Mouse (Mus musculus): Measurements from ENCODE around the gene Hnrnpl. TPM values are rescaled to one million over a fixed set of nuclear protein-coding genes. Genes with fewer than 3 reads are reported as not detected.

Hnrnpl gene
- polyA plus RNA-seq, 1 experiment from 2014 or later: 312 TPM

GRCm38 (mm10) chr7:28819571-28819970, 11.2 kb downstream of the Hnrnpl start:
- H3K27ac ChIP-seq (ENCODE audit: low read depth, low read length): peak overlapping the region; percentile 66
- 0 out of 2 replicates have a peak overlapping the region, but pooled peaks have one; percentile 2 for H3K9ac ChIP-seq (ENCODE audit: low read depth, low read length)
- no peaks in the 10 kb centered on the region for H3K27me3 ChIP-seq (ENCODE audit: control insufficient read depth, insufficient read depth, low read length)

GRCm38 (mm10) chr7:28820358-28821260, 12.3 kb downstream of the Hnrnpl start:
- peak; percentile 76 for ATAC-seq (ENCODE audit: low FRiP score)
- Histone ChIP-seq H3K4me1 (replicated peaks; ENCODE audit: control insufficient read depth, insufficient read depth, low read length) (peaks cover 21% of the 10 kb centered on the region), H3K27me3 (ENCODE audit: control insufficient read depth, insufficient read depth, low read length) (no peaks in the 10 kb centered on the region), H3K4me3 (ENCODE audit: low read depth, low read length) (no peak overlapping the region), H3K9ac (ENCODE audit: low read depth, low read length) (no peak overlapping the region), H3K9me3 (ENCODE audit: control insufficient read depth, low read length) (no peaks in the 10 kb centered on the region), H3K4me2 (replicated peaks; ENCODE audit: low read depth, low read length) (no peak overlapping the region), H3K36me3 (ENCODE audit: control insufficient read depth, insufficient read depth, low read length) (peaks cover 40% of the 10 kb centered on the region), H3K27ac (ENCODE audit: low read depth, low read length) (peak overlapping the region; percentile 66)
- DNase-seq (ENCODE audit: low spot score): peak; percentile 72
- 42% methylated on average over 12 of the region's 12 CpGs for WGBS

More at GRCm38 (mm10) chr7:28819571-28819970, 11.2 kb downstream of the Hnrnpl start:
- peaks cover 21% of the 10 kb centered on the region for H3K4me1 ChIP-seq (replicated peaks; ENCODE audit: control insufficient read depth, insufficient read depth, low read length)
- ATAC-seq (ENCODE audit: low FRiP score): no peak
- H3K4me2 ChIP-seq (replicated peaks; ENCODE audit: low read depth, low read length): 0 out of 2 replicates have a peak overlapping the region, but pooled peaks have one; percentile 4
- DNase-seq (ENCODE audit: low spot score): no peak
- H3K9me3 ChIP-seq (ENCODE audit: control insufficient read depth, low read length): no peaks in the 10 kb centered on the region
- peaks cover 49% of the 10 kb centered on the region for H3K36me3 ChIP-seq (ENCODE audit: control insufficient read depth, insufficient read depth, low read length)
- no peak overlapping the region for H3K4me3 ChIP-seq (ENCODE audit: low read depth, low read length)
- WGBS: 74% methylated on average over 4 of the region's 4 CpGs

- no peak for ATAC-seq (ENCODE audit: low FRiP score)
- Histone ChIP-seq H3K27ac (ENCODE audit: low read depth, low read length) (peak overlapping the region; percentile 66), H3K4me2 (replicated peaks; ENCODE audit: low read depth, low read length) (no peak overlapping the region), H3K4me3 (ENCODE audit: low read depth, low read length) (no peak overlapping the region), H3K9me3 (ENCODE audit: control insufficient read depth, low read length) (no peaks in the 10 kb centered on the region), H3K27me3 (ENCODE audit: control insufficient read depth, insufficient read depth, low read length) (no peaks in the 10 kb centered on the region), H3K9ac (ENCODE audit: low read depth, low read length) (no peak overlapping the region), H3K36me3 (ENCODE audit: control insufficient read depth, insufficient read depth, low read length) (peaks cover 35% of the 10 kb centered on the region), H3K4me1 (replicated peaks; ENCODE audit: control insufficient read depth, insufficient read depth, low read length) (peaks cover 18% of the 10 kb centered on the region)
- 71% methylated on average over 10 of the region's 10 CpGs for WGBS
- no peak for DNase-seq (ENCODE audit: low spot score)
These were observed 13.0 kb downstream of the Hnrnpl start for GRCm38 (mm10) chr7:28821261-28821831.

GRCm38 (mm10) chr7:28822556-28822955, 14.2 kb downstream of the Hnrnpl start:
- ATAC-seq (ENCODE audit: low FRiP score): no peak
- DNase-seq (ENCODE audit: low spot score): no peak
- H3K9me3 ChIP-seq (ENCODE audit: control insufficient read depth, low read length): no peaks in the 10 kb centered on the region
- H3K27me3 ChIP-seq (ENCODE audit: control insufficient read depth, insufficient read depth, low read length): no peaks in the 10 kb centered on the region
- H3K27ac ChIP-seq (ENCODE audit: low read depth, low read length): 0 out of 2 replicates have a peak overlapping the region, but pooled peaks have one; percentile 6
- peaks cover 16% of the 10 kb centered on the region for H3K4me1 ChIP-seq (replicated peaks; ENCODE audit: control insufficient read depth, insufficient read depth, low read length)
- H3K9ac ChIP-seq (ENCODE audit: low read depth, low read length): no peak overlapping the region
- H3K36me3 ChIP-seq (ENCODE audit: control insufficient read depth, insufficient read depth, low read length): peaks cover 27% of the 10 kb centered on the region
- WGBS: 68% methylated on average over 1 of the region's 1 CpGs
- H3K4me2 ChIP-seq (replicated peaks; ENCODE audit: low read depth, low read length): no peak overlapping the region
- H3K4me3 ChIP-seq (ENCODE audit: low read depth, low read length): no peak overlapping the region

GRCm38 (mm10) chr7:28822993-28823903, 14.9 kb downstream of the Hnrnpl start:
- ATAC-seq (ENCODE audit: low FRiP score): no peak

GRCm38 (mm10) chr7:28823932-28824331, 15.6 kb downstream of the Hnrnpl start:
- peaks cover 20% of the 10 kb centered on the region for H3K36me3 ChIP-seq (ENCODE audit: control insufficient read depth, insufficient read depth, low read length)
- peak overlapping the region; percentile 32; the same call in 1 of the 2 replicates for H3K27ac ChIP-seq (ENCODE audit: low read depth, low read length)
- WGBS: 69% methylated on average over 2 of the region's 2 CpGs
- DNase-seq (ENCODE audit: low spot score) (no peak), ATAC-seq (ENCODE audit: low FRiP score) (no peak)
- peaks cover 9% of the 10 kb centered on the region; the same call in 1 of the 2 replicates for H3K4me1 ChIP-seq (replicated peaks; ENCODE audit: control insufficient read depth, insufficient read depth, low read length)
- H3K4me3 ChIP-seq (ENCODE audit: low read depth, low read length): no peak overlapping the region
- no peaks in the 10 kb centered on the region for H3K27me3 ChIP-seq (ENCODE audit: control insufficient read depth, insufficient read depth, low read length)
- no peak overlapping the region for H3K9ac ChIP-seq (ENCODE audit: low read depth, low read length)
- no peaks in the 10 kb centered on the region for H3K9me3 ChIP-seq (ENCODE audit: control insufficient read depth, low read length)
- H3K4me2 ChIP-seq (replicated peaks; ENCODE audit: low read depth, low read length): no peak overlapping the region

More at GRCm38 (mm10) chr7:28822993-28823903, 14.9 kb downstream of the Hnrnpl start:
- Histone ChIP-seq H3K27me3 (ENCODE audit: control insufficient read depth, insufficient read depth, low read length) (no peaks in the 10 kb centered on the region), H3K4me1 (replicated peaks; ENCODE audit: control insufficient read depth, insufficient read depth, low read length) (peaks cover 15% of the 10 kb centered on the region), H3K9ac (ENCODE audit: low read depth, low read length) (no peak overlapping the region), H3K4me2 (replicated peaks; ENCODE audit: low read depth, low read length) (no peak overlapping the region), H3K9me3 (ENCODE audit: control insufficient read depth, low read length) (no peaks in the 10 kb centered on the region), H3K27ac (ENCODE audit: low read depth, low read length) (peak overlapping the region; percentile 6; the same call in 1 of the 2 replicates), H3K4me3 (ENCODE audit: low read depth, low read length) (no peak overlapping the region), H3K36me3 (ENCODE audit: control insufficient read depth, insufficient read depth, low read length) (peaks cover 24% of the 10 kb centered on the region)
- 58% methylated on average over 10 of the region's 10 CpGs for WGBS
- DNase-seq (ENCODE audit: low spot score): no peak

- DNase-seq (ENCODE audit: low spot score): peak; percentile 93
- Histone ChIP-seq H3K4me3 (ENCODE audit: low read depth, low read length) (peak within 1 kb of the TSS; percentile 40), H3K4me1 (replicated peaks; ENCODE audit: control insufficient read depth, insufficient read depth, low read length) (0 out of 2 replicates have a peak, but pooled peaks cover 1% of the 10 kb centered on the region), H3K36me3 (ENCODE audit: control insufficient read depth, insufficient read depth, low read length) (peaks cover 14% of the 10 kb centered on the region), H3K27ac (ENCODE audit: low read depth, low read length) (peak within 1 kb of the TSS; percentile 32), H3K4me2 (replicated peaks; ENCODE audit: low read depth, low read length) (peak within 1 kb of the TSS; percentile 39), H3K27me3 (ENCODE audit: control insufficient read depth, insufficient read depth, low read length) (no peaks in the 10 kb centered on the region), H3K9ac (ENCODE audit: low read depth, low read length) (peak within 1 kb of the TSS; percentile 62), H3K9me3 (ENCODE audit: control insufficient read depth, low read length) (no peaks in the 10 kb centered on the region)
- peak; percentile 70 for ATAC-seq (ENCODE audit: low FRiP score)
- WGBS: 3% methylated on average over 33 of the region's 33 CpGs
These were observed 16.8 kb downstream of the Hnrnpl start, which contains the start of gene Ech1 for GRCm38 (mm10) chr7:28824941-28825685. Gene Ech1, plus strand, starts transcription at chr7:28825217.
